Mouse (Mus musculus): ENCODE measurements around the gene Hist1h2af. TPM values are rescaled to one million over a fixed set of nuclear protein-coding genes. Genes with fewer than 3 reads are reported as not detected.

Gene Hist1h2af
- polyA plus RNA-seq, 1 experiment from 2014 or later: not detected

DNA sequence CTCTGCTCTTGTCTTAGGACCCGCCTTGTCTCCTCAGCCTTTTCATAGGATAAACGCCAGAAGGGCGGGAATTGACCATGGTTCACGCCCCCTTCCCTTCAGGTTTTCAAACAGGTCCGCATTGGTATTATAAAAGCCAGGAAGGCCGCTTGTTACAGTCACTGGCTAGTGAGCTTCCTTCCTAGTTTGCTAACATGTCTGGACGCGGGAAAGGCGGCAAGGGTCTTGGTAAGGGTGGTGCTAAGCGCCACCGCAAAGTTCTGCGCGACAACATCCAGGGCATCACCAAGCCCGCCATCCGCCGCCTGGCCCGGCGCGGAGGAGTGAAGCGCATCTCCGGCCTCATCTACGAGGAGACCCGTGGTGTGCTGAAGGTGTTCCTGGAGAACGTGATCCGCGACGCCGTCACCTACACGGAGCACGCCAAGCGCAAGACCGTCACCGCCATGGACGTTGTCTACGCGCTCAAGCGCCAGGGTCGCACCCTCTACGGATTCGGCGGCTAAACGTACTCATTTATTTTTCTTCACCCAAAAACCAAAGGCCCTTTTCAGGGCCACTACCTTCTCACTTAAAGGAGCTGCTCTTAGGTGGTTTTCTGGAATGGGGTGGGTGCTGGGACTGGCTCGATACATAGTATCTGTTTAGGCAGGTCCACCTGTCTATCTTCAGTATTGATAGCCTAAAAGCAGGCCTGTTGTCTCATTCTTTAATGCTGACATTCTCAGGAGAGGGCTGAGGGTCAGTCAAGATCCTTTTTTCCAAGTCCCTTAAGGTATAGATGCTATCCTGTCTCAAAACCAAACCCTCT is 47.9 kb downstream of the Hist1h2af start, which contains the start of gene Hist1h4d:
Gene Hist1h4d (plus strand): TSS at position 191 of the 811 bp plus-strand sequence.
- under 1% methylated on average over 43 of the region's 43 CpGs for WGBS
- no peaks in the 10 kb centered on the region for H3K9me3 ChIP-seq
- H3K27ac ChIP-seq: peak within 1 kb of the TSS; percentile 81
- peak within 1 kb of the TSS; percentile 48 for H3K4me3 ChIP-seq
- peaks cover 45% of the 10 kb centered on the region for H3K4me1 ChIP-seq
- no peaks in the 10 kb centered on the region for H3K27me3 ChIP-seq (replicated peaks)
- ATAC-seq (replicated peaks): peak; percentile 92
- peak within 1 kb of the TSS; percentile 53 for H3K9ac ChIP-seq
- H3K4me2 ChIP-seq: peak within 1 kb of the TSS; percentile 85
- H3K36me3 ChIP-seq (replicated peaks): no peaks in the 10 kb centered on the region

DNA sequence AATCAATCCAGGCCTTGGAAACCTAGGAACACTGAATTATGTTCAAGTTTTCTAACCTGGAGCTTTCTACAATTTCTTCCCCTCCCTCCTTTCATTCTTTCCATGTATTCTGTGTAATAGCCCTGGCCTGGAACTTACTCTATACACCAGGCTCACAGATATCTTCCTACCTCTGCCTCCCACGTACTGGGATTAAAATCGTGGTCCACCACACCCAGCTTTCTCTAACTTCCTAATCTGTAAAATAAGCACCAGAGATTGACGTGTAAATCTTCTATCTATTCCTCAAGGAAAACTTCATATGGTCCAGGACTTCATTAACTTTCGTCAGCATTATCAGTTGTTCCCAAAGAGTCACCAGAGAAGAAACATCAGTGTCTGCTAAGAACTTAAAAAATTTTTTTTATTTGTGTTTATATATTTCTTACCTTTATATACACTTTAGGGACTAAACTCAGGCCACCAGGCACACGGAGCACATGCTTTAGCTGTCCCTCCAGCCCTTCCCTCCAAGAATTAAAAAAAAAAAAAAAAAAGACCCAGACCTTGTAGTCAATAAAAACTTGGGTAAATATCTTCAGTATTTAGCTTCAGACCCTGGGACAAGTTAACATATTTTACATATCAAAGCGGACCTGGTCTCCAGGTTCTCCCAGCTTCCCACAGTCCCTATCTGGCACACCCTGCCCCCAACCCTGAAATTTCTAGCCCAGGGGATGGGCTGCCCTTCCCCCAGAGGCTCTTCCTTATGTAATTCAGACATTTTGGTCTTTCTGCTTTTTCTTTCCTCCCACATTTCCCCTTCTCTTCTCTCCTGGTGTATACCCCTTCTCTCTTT is 48.7 kb downstream of the Hist1h2af start:
- H3K9ac ChIP-seq: peak overlapping the region; percentile 53

DNA sequence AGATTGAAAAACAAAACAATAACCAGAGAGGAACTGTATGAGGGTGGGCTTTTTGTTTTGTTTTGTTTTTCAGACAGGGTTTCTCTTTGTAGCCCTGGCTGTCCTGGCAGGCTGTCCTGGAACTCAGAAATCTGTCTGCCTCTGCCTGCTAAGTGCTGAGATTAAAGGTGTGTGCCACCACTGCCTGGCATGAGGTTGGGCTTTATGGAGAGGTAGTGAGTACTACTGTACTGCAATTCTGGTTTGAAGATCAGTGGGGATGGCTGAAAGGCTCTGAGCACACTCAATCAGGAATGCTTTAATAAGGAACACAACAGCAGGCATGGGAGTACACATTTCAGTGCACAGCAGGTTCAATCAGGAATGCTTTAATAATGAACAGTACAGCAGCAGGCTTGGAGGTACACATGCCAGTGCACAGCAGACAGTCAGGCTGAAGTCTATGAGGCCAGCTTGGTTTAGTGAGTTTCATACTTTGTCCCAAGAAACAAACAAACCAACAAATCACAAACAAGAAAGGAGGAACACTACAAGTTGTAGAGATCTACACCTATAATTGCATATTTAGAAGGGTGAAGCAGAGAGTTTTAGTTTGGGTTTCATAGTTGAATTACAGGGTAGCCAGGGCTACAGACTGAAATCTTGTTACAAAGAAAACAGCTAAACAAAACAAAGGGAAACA is 49.8 kb downstream of the Hist1h2af start:
- Histone ChIP-seq H3K4me1 (peaks cover 42% of the 10 kb centered on the region), H3K4me2 (no peak overlapping the region), H3K9me3 (no peaks in the 10 kb centered on the region), H3K27me3 (replicated peaks) (no peaks in the 10 kb centered on the region), H3K4me3 (no peak overlapping the region), H3K27ac (no peak overlapping the region), H3K36me3 (replicated peaks) (no peaks in the 10 kb centered on the region), H3K9ac (no peak overlapping the region)
- no peak for ATAC-seq (replicated peaks)

More for the DNA sequence above, 48.7 kb downstream of the Hist1h2af start:
- ATAC-seq (replicated peaks): no peak
- H3K4me3 ChIP-seq: peak overlapping the region; percentile 48
- H3K27me3 ChIP-seq (replicated peaks): no peaks in the 10 kb centered on the region
- H3K4me1 ChIP-seq: peaks cover 42% of the 10 kb centered on the region
- H3K27ac ChIP-seq: peak overlapping the region; percentile 81
- WGBS: 5% methylated on average over 6 of the region's 6 CpGs
- peak overlapping the region; percentile 85 for H3K4me2 ChIP-seq
- no peaks in the 10 kb centered on the region for H3K9me3 ChIP-seq
- H3K36me3 ChIP-seq (replicated peaks): no peaks in the 10 kb centered on the region

Small RNA genes within 50 kb of the gene (microRNA-seq; reads per million reads assigned to microRNA genes)
- gene Gm44297: not detected
- gene Gm44359: not detected
- gene Gm44394: not detected
- not detected for gene n-TStga1

Other genes starting within 250 kb of the Hist1h2af start
- 52.2 and 55.1 TPM in 2 replicates for gene Zfp322a, start 164.7 kb upstream of the Hist1h2af start, polyA plus RNA-seq (2015; fragmentation: Nextera tagmentation; extraction: Ambion mirVana)
- gene Abt1, start 110.0 kb upstream of the Hist1h2af start, polyA plus RNA-seq (2015; fragmentation: Nextera tagmentation; extraction: Ambion mirVana): 9.8 and 9.9 TPM in 2 replicates
- gene Btn1a1, start 68.0 kb upstream of the Hist1h2af start, polyA plus RNA-seq (2015; fragmentation: Nextera tagmentation; extraction: Ambion mirVana): 0.09 and 0.25 TPM in 2 replicates
- gene Btn2a2, start 45.0 kb upstream of the Hist1h2af start, polyA plus RNA-seq (2015; fragmentation: Nextera tagmentation; extraction: Ambion mirVana): not detected in 2 replicates
- gene Hist1h4h, start 2.9 kb upstream of the Hist1h2af start, polyA plus RNA-seq (2015; fragmentation: Nextera tagmentation; extraction: Ambion mirVana): 3.3 and 5.1 TPM in 2 replicates
- gene Hist1h3g, start 1.5 kb downstream of the Hist1h2af start, polyA plus RNA-seq (2015; fragmentation: Nextera tagmentation; extraction: Ambion mirVana): 2.2 TPM in 1 of 2 replicates, not detected in the other
- gene Hist1h2bh, start 9.5 kb downstream of the Hist1h2af start, polyA plus RNA-seq (2015; fragmentation: Nextera tagmentation; extraction: Ambion mirVana): 0.15 and 0.44 TPM in 2 replicates
- 0.27 and 0.32 TPM in 2 replicates for gene Hist1h3f, start 10.1 kb downstream of the Hist1h2af start, polyA plus RNA-seq (2015; fragmentation: Nextera tagmentation; extraction: Ambion mirVana)
- gene Hist1h4f, start 17.7 kb downstream of the Hist1h2af start, polyA plus RNA-seq (2015; fragmentation: Nextera tagmentation; extraction: Ambion mirVana): not detected in 2 replicates
- gene Hist1h1d, start 19.4 kb downstream of the Hist1h2af start, polyA plus RNA-seq (2015; fragmentation: Nextera tagmentation; extraction: Ambion mirVana): 0.14 and 0.15 TPM in 2 replicates
- gene Hist1h3e, start 28.5 kb downstream of the Hist1h2af start, polyA plus RNA-seq (2015; fragmentation: Nextera tagmentation; extraction: Ambion mirVana): 1.0 and 1.4 TPM in 2 replicates
- gene Hist1h2ae, start 37.3 kb downstream of the Hist1h2af start, polyA plus RNA-seq (2015; fragmentation: Nextera tagmentation; extraction: Ambion mirVana): 14.8 and 15.4 TPM in 2 replicates
- 2.6 and 4.0 TPM in 2 replicates for gene Hist1h2bg, start 37.5 kb downstream of the Hist1h2af start, polyA plus RNA-seq (2015; fragmentation: Nextera tagmentation; extraction: Ambion mirVana)
- gene Hist1h2bf, start 40.3 kb downstream of the Hist1h2af start, polyA plus RNA-seq (2015; fragmentation: Nextera tagmentation; extraction: Ambion mirVana): 1.3 and 1.5 TPM in 2 replicates
- 1.6 TPM in 1 of 2 replicates, not detected in the other for gene Hist1h2ad, start 40.5 kb downstream of the Hist1h2af start, polyA plus RNA-seq (2015; fragmentation: Nextera tagmentation; extraction: Ambion mirVana)
- 0.82 and 1.2 TPM in 2 replicates for gene Hist1h3d, start 41.9 kb downstream of the Hist1h2af start, polyA plus RNA-seq (2015; fragmentation: Nextera tagmentation; extraction: Ambion mirVana)
- gene Hist1h4d, start 47.7 kb downstream of the Hist1h2af start, polyA plus RNA-seq (2015; fragmentation: Nextera tagmentation; extraction: Ambion mirVana): 34.2 and 34.9 TPM in 2 replicates
- gene Hist1h2be, start 87.2 kb downstream of the Hist1h2af start, polyA plus RNA-seq (2015; fragmentation: Nextera tagmentation; extraction: Ambion mirVana): 1.7 and 1.8 TPM in 2 replicates
- gene Hist1h1e, start 88.7 kb downstream of the Hist1h2af start, polyA plus RNA-seq (2015; fragmentation: Nextera tagmentation; extraction: Ambion mirVana): 5.4 and 5.5 TPM in 2 replicates
- 0.32 and 0.37 TPM in 2 replicates for gene Hist1h2ac, start 150.0 kb downstream of the Hist1h2af start, polyA plus RNA-seq (2015; fragmentation: Nextera tagmentation; extraction: Ambion mirVana)
- gene Hist1h2bc, start 150.3 kb downstream of the Hist1h2af start, polyA plus RNA-seq (2015; fragmentation: Nextera tagmentation; extraction: Ambion mirVana): 17.3 and 17.7 TPM in 2 replicates
- gene Hist1h1t, start 161.9 kb downstream of the Hist1h2af start, polyA plus RNA-seq (2015; fragmentation: Nextera tagmentation; extraction: Ambion mirVana): not detected in 2 replicates
- 1.8 and 3.0 TPM in 2 replicates for gene Hist1h4c, start 164.5 kb downstream of the Hist1h2af start, polyA plus RNA-seq (2015; fragmentation: Nextera tagmentation; extraction: Ambion mirVana)
- 3.0 and 3.8 TPM in 2 replicates for gene Hfe, start 176.9 kb downstream of the Hist1h2af start, polyA plus RNA-seq (2015; fragmentation: Nextera tagmentation; extraction: Ambion mirVana)
- gene Hist1h1c, start 204.9 kb downstream of the Hist1h2af start, polyA plus RNA-seq (2015; fragmentation: Nextera tagmentation; extraction: Ambion mirVana): 6.9 and 8.3 TPM in 2 replicates
- 0.41 and 1.4 TPM in 2 replicates for gene Hist1h3c, start 211.7 kb downstream of the Hist1h2af start, polyA plus RNA-seq (2015; fragmentation: Nextera tagmentation; extraction: Ambion mirVana)
- gene Hist1h2bb, start 212.8 kb downstream of the Hist1h2af start, polyA plus RNA-seq (2015; fragmentation: Nextera tagmentation; extraction: Ambion mirVana): 0.37 and 0.83 TPM in 2 replicates
- gene Hist1h2ab, start 217.2 kb downstream of the Hist1h2af start, polyA plus RNA-seq (2015; fragmentation: Nextera tagmentation; extraction: Ambion mirVana): 4.6 and 7.2 TPM in 2 replicates
- gene Hist1h3b, start 218.4 kb downstream of the Hist1h2af start, polyA plus RNA-seq (2015; fragmentation: Nextera tagmentation; extraction: Ambion mirVana): 0.67 and 1.2 TPM in 2 replicates
- gene Hist1h4b, start 223.1 kb downstream of the Hist1h2af start, polyA plus RNA-seq (2015; fragmentation: Nextera tagmentation; extraction: Ambion mirVana): 2.0 TPM in 1 of 2 replicates, not detected in the other
- gene Hist1h4a, start 227.3 kb downstream of the Hist1h2af start, polyA plus RNA-seq (2015; fragmentation: Nextera tagmentation; extraction: Ambion mirVana): not detected in 2 replicates
- gene Hist1h3a, start 228.5 kb downstream of the Hist1h2af start, polyA plus RNA-seq (2015; fragmentation: Nextera tagmentation; extraction: Ambion mirVana): 0.77 and 0.98 TPM in 2 replicates
- gene Hist1h1a, start 229.8 kb downstream of the Hist1h2af start, polyA plus RNA-seq (2015; fragmentation: Nextera tagmentation; extraction: Ambion mirVana): 0.41 and 0.48 TPM in 2 replicates
- gene Trim38, start 236.0 kb downstream of the Hist1h2af start, polyA plus RNA-seq (2015; fragmentation: Nextera tagmentation; extraction: Ambion mirVana): not detected in 2 replicates